Mouse (Mus musculus) liver, embryonic 13.5 days (tissue): ENCODE measurements around the gene Apopt1. TPM values are rescaled to one million over a fixed set of nuclear protein-coding genes. Genes with fewer than 3 reads are reported as not detected.

Experiments used
- ATAC-seq: fragments of 200-750 bp; cut with Nextera tagmentation; 2 replicates; pipeline ENCODE4 v1.8.0; 2017; ENCODE audit warnings: low read depth, mild to moderate bottlenecking, moderate number of reproducible peaks, moderate library complexity
- DNase-seq: peaks from one replicate; pipeline ENCODE4 v3.0.0; 2022
- H3K27ac ChIP-seq: fragments of 300-500 bp; sonication (generic); 2 replicates; pipeline ENCODE4 v1.5.1; 2015; ENCODE audit warnings: moderate library complexity, mild to moderate bottlenecking, inconsistent platforms
- H3K27me3 ChIP-seq: fragments of 300-500 bp; sonication (generic); 2 replicates; pipeline ENCODE4 v1.6.1; 2015; ENCODE audit warnings: mild to moderate bottlenecking, inconsistent platforms
- H3K36me3 ChIP-seq: fragments of 300-500 bp; sonication (generic); 2 replicates; pipeline ENCODE4 v1.6.1; 2015; ENCODE audit warnings: mild to moderate bottlenecking, inconsistent platforms
- H3K4me1 ChIP-seq: fragments of 300-500 bp; sonication (generic); replicated peaks from 2 replicates; pipeline ENCODE4 v1.6.1; 2015; ENCODE audit warnings: inconsistent platforms
- H3K4me2 ChIP-seq: fragments of 300-500 bp; sonication (generic); 2 replicates; pipeline ENCODE4 v1.6.1; 2015; ENCODE audit warnings: inconsistent platforms, mild to moderate bottlenecking, moderate library complexity
- H3K4me3 ChIP-seq: fragments of 300-500 bp; sonication (generic); replicated peaks from 2 replicates; pipeline ENCODE4 v1.5.1; 2015; ENCODE audit warnings: mild to moderate bottlenecking, inconsistent platforms
- H3K9ac ChIP-seq: fragments of 300-500 bp; sonication (generic); 2 replicates; pipeline ENCODE4 v1.6.1; 2015; ENCODE audit warnings: mild to moderate bottlenecking, inconsistent platforms
- H3K9me3 ChIP-seq: fragments of 300-500 bp; sonication (generic); replicated peaks from 2 replicates; pipeline ENCODE4 v1.6.1; 2016; ENCODE audit warnings: inconsistent platforms
- WGBS: fragments of 180-500 bp; shearing (Covaris S2); methylation state at CpG from one replicate; pipeline ENCODE4 v1.1.7; 2015; ENCODE audit not compliant: insufficient replicate concordance; 5-methylcytosine and 5-hydroxymethylcytosine counted together
- polyA plus RNA-seq: library from polyadenylated mRNA; unstranded; fragments of >200 nt; fragmentation: Nextera tagmentation; extraction: Ambion mirVana; gene quantifications from 2 replicates; pipeline ENCODE4 v1.2.1, GENCODE M21; 2015

Gene Apopt1
- polyA plus RNA-seq, 1 experiment from 2014 or later: 28.8 TPM

GRCm38 (mm10) chr12:111747421-111747820, 34.4 kb downstream of the Apopt1 start:
- Histone ChIP-seq H3K4me1 (peaks cover 22% of the 10 kb centered on the region), H3K27me3 (no peaks in the 10 kb centered on the region), H3K4me2 (no peak overlapping the region), H3K9me3 (no peaks in the 10 kb centered on the region), H3K27ac (no peak overlapping the region), H3K9ac (no peak overlapping the region), H3K36me3 (no peaks in the 10 kb centered on the region), H3K4me3 (no peak overlapping the region)
- no peak for ATAC-seq
- 74% methylated on average over 7 of the region's 7 CpGs for WGBS
- no peak for DNase-seq

- no peak overlapping the region for H3K27ac ChIP-seq
- 81% methylated on average over 3 of the region's 3 CpGs for WGBS
- no peak overlapping the region for H3K9ac ChIP-seq
- DNase-seq (no peak), ATAC-seq (no peak)
- H3K36me3 ChIP-seq: no peaks in the 10 kb centered on the region
- no peak overlapping the region for H3K4me3 ChIP-seq
- H3K4me1 ChIP-seq: peaks cover 24% of the 10 kb centered on the region
- H3K9me3 ChIP-seq: no peaks in the 10 kb centered on the region
- H3K27me3 ChIP-seq: no peaks in the 10 kb centered on the region
- no peak overlapping the region for H3K4me2 ChIP-seq
Measured at GRCm38 (mm10) chr12:111750739-111751138, 37.7 kb downstream of the Apopt1 start.

- Histone ChIP-seq H3K4me1 (peaks cover 32% of the 10 kb centered on the region), H3K4me3 (no peak overlapping the region), H3K9ac (no peak overlapping the region), H3K36me3 (no peaks in the 10 kb centered on the region), H3K4me2 (no peak overlapping the region), H3K27me3 (0 out of 2 replicates have a peak, but pooled peaks cover 5% of the 10 kb centered on the region), H3K27ac (no peak overlapping the region), H3K9me3 (no peaks in the 10 kb centered on the region)
- ATAC-seq: no peak
- DNase-seq: no peak
- 79% methylated on average over 6 of the region's 6 CpGs for WGBS
Measured at GRCm38 (mm10) chr12:111752491-111752890, 39.4 kb downstream of the Apopt1 start.

GRCm38 (mm10) chr12:111753347-111753746, 40.3 kb downstream of the Apopt1 start:
- H3K9me3 ChIP-seq: no peaks in the 10 kb centered on the region
- 61% methylated on average over 9 of the region's 9 CpGs for WGBS
- H3K4me1 ChIP-seq: peaks cover 40% of the 10 kb centered on the region
- no peak overlapping the region for H3K4me3 ChIP-seq
- H3K36me3 ChIP-seq: no peaks in the 10 kb centered on the region
- H3K27ac ChIP-seq: no peak overlapping the region
- no peak overlapping the region for H3K9ac ChIP-seq
- no peak overlapping the region for H3K4me2 ChIP-seq
- ATAC-seq: no peak
- DNase-seq: no peak
- 0 out of 2 replicates have a peak, but pooled peaks cover 5% of the 10 kb centered on the region for H3K27me3 ChIP-seq

GRCm38 (mm10) chr12:111754710-111755109, 41.6 kb downstream of the Apopt1 start:
- no peak for ATAC-seq
- H3K27ac ChIP-seq: no peak overlapping the region
- no peak overlapping the region for H3K9ac ChIP-seq
- 0 out of 2 replicates have a peak, but pooled peaks cover 5% of the 10 kb centered on the region for H3K27me3 ChIP-seq
- H3K36me3 ChIP-seq: no peaks in the 10 kb centered on the region
- no peak overlapping the region for H3K4me3 ChIP-seq
- H3K4me2 ChIP-seq: no peak overlapping the region
- no peak for DNase-seq
- H3K9me3 ChIP-seq: no peaks in the 10 kb centered on the region
- peaks cover 47% of the 10 kb centered on the region for H3K4me1 ChIP-seq

GRCm38 (mm10) chr12:111755231-111755630, 42.2 kb downstream of the Apopt1 start:
- Histone ChIP-seq H3K9ac (no peak overlapping the region), H3K4me1 (peaks cover 52% of the 10 kb centered on the region), H3K36me3 (no peaks in the 10 kb centered on the region), H3K27ac (no peak overlapping the region), H3K4me2 (no peak overlapping the region), H3K4me3 (no peak overlapping the region), H3K9me3 (no peaks in the 10 kb centered on the region), H3K27me3 (0 out of 2 replicates have a peak, but pooled peaks cover 5% of the 10 kb centered on the region)
- WGBS: 31% methylated on average over 2 of the region's 2 CpGs
- DNase-seq: no peak
- no peak for ATAC-seq

- Histone ChIP-seq H3K4me1 (peaks cover 60% of the 10 kb centered on the region), H3K9me3 (no peaks in the 10 kb centered on the region), H3K9ac (no peak overlapping the region), H3K27me3 (0 out of 2 replicates have a peak, but pooled peaks cover 5% of the 10 kb centered on the region), H3K4me2 (no peak overlapping the region), H3K27ac (peak overlapping the region; percentile 34; the same call in 1 of the 2 replicates), H3K36me3 (no peaks in the 10 kb centered on the region), H3K4me3 (no peak overlapping the region)
- 23% methylated on average over 4 of the region's 4 CpGs for WGBS
- DNase-seq: no peak
- no peak for ATAC-seq
Measured at GRCm38 (mm10) chr12:111756082-111756697, 43.1 kb downstream of the Apopt1 start.

GRCm38 (mm10) chr12:111756698-111757082, 43.6 kb downstream of the Apopt1 start:
- H3K9me3 ChIP-seq: no peaks in the 10 kb centered on the region
- no peak overlapping the region for H3K27ac ChIP-seq
- no peak overlapping the region for H3K4me2 ChIP-seq
- peaks cover 61% of the 10 kb centered on the region for H3K4me1 ChIP-seq
- WGBS: 32% methylated on average over 5 of the region's 5 CpGs
- 0 out of 2 replicates have a peak, but pooled peaks cover 5% of the 10 kb centered on the region for H3K27me3 ChIP-seq
- no peak overlapping the region for H3K9ac ChIP-seq
- ATAC-seq (no peak), DNase-seq (no peak)
- H3K36me3 ChIP-seq: no peaks in the 10 kb centered on the region
- no peak overlapping the region for H3K4me3 ChIP-seq

GRCm38 (mm10) chr12:111757561-111758325, 44.7 kb downstream of the Apopt1 start:
- peak overlapping the region; percentile 91 for H3K4me2 ChIP-seq
- H3K36me3 ChIP-seq: 0 out of 2 replicates have a peak, but pooled peaks cover 2% of the 10 kb centered on the region
- peaks cover 66% of the 10 kb centered on the region for H3K4me1 ChIP-seq
- WGBS: 55% methylated on average over 10 of the region's 10 CpGs
- peak overlapping the region; percentile 83; the same call in 1 of the 2 replicates for H3K27ac ChIP-seq
- H3K9ac ChIP-seq: peak overlapping the region; percentile 91
- peak overlapping the region; percentile 93 for H3K4me3 ChIP-seq
- H3K27me3 ChIP-seq: 0 out of 2 replicates have a peak, but pooled peaks cover 5% of the 10 kb centered on the region
- ATAC-seq (no peak), DNase-seq (no peak)
- H3K9me3 ChIP-seq: no peaks in the 10 kb centered on the region

- no peaks in the 10 kb centered on the region for H3K9me3 ChIP-seq
- peaks cover 9% of the 10 kb centered on the region for H3K36me3 ChIP-seq
- peak; percentile 65 for DNase-seq
- H3K27me3 ChIP-seq: 0 out of 2 replicates have a peak, but pooled peaks cover 5% of the 10 kb centered on the region
- peak; percentile 79 for ATAC-seq
- H3K4me2 ChIP-seq: peak within 1 kb of the TSS; percentile 91
- H3K4me1 ChIP-seq: peaks cover 73% of the 10 kb centered on the region
- peak within 1 kb of the TSS; percentile 93 for H3K4me3 ChIP-seq
- H3K27ac ChIP-seq: peak within 1 kb of the TSS; percentile 83
- H3K9ac ChIP-seq: peak within 1 kb of the TSS; percentile 91
- WGBS: under 1% methylated on average over 71 of the region's 85 CpGs
Measured at GRCm38 (mm10) chr12:111758381-111759175, 45.5 kb downstream of the Apopt1 start, which contains the start of gene Klc1. Gene Klc1, plus strand, starts transcription at chr12:111758849.
